Mouse (Mus musculus): ENCODE results near the gene Lgals4.
"Not testable (repeated sequence)": the region's sequence is repeated elsewhere in the genome, so short reads cannot be mapped to it uniquely, and the experiment has no call there.

Lgals4 gene

DNA sequence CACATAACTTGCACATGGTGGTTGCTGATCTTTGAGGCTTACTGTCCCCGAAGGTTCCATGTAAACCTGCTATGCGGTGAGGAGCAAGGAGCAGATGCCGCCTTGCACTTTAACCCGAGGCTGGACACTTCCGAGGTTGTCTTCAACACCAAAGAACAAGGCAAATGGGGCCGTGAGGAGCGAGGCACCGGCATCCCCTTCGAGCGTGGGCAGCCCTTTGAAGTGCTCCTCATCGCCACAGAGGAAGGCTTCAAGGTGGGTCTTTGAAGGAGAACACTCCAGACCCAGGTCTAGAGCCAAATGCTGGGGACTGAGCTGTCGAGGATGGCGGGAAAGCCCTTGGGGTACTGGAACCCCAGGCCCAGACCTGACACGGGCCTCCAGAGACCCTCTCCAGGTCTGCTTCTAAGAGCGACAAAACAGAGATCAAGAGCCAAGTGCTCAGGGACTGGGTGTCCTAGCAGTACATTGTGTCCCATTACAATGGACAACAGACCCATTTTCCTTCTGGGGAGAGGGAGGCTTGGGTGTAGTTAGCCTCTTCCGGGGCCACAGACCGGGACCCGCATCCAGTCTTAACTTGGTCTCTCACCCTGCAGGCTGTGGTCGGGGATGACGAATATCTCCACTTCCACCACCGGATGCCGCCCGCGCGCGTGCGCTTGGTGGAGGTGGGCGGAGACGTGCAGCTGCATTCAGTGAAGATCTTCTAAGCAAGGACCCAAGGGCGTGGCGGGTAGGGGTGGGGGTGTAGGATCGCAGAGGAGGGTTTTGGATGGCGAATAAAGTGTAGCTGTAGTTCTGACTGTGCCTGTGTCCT, 32.0 kb downstream of the Lgals4 start:
- peak; percentile 74 for DNase-seq (ENCODE audit: low spot score)

DNA sequence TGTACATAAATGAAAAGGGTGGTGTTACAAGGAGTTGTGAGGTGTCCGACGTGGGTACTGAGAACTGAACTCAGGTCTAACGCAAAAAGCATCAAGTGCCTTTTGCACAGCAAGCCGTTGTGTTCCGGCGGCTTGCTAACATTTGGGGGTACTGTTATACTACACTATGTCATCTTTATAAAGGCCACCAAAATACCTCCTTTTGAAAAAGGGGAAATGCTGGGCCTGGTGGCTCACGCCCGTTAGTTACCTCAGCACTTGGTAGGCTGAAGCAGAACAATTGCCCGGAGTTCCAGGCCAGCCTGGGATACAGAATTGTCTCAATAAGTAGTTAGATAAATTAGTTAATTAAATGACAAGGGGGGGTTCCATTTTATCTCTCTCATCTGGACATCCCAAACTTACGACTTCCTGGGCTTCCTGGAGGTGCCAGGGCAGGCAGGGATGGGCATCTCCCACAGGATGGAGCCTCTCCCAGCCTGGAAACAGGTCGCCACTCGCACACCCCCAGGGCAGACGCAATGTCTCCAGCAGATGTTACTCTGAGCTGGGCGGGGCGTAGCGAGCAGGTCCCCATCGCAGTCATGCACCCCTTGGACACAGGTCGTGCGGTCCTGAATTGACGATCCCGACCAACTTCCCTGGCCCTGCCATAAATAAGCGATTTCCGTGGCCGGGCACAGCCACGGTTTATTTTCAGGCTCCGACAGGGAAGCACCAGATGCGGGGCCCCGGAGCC, 33.3 kb downstream of the Lgals4 start:
- no peak for DNase-seq (ENCODE audit: low spot score)

DNA sequence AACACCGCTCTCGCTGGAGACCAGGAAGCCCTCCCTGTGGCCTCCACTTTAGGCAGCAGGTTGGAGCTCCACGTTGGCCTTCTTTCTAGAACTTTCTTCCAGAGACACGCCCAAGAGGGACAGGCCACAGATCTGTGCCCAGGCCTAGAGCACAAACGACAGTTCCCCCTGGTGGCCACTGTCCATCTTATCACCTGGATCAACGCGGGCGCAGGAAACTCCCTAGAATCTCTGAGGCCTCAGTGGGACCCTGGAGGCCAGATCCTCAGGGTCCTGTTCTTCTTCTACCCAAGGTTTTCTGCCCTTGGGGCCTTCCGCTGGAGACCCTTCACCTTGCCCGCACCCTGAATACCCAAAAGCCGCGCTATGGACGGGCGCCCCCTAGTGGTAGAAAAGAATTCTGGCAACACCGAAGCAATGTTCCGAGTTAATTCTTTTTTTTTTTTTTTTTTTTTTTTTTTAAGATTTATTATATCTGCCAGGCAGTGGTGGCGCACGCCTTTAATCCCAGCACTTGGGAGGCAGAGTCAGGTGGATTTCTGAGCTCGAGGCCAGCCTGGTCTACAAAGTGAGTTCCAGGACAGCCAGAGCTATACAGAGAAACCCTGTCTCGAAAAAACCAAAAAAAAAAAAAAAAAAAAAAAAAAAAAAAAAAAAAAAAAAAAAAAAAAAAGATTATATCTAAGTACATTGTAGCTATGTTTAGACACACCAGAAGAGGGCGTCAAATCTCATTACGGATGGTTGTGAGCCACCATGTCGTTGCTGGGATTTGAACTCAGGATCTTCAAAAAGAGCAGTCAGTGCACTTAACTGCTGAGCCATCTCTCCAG, 34.1 kb downstream of the Lgals4 start:
- not testable (repeated sequence) for DNase-seq (ENCODE audit: low spot score)

DNA sequence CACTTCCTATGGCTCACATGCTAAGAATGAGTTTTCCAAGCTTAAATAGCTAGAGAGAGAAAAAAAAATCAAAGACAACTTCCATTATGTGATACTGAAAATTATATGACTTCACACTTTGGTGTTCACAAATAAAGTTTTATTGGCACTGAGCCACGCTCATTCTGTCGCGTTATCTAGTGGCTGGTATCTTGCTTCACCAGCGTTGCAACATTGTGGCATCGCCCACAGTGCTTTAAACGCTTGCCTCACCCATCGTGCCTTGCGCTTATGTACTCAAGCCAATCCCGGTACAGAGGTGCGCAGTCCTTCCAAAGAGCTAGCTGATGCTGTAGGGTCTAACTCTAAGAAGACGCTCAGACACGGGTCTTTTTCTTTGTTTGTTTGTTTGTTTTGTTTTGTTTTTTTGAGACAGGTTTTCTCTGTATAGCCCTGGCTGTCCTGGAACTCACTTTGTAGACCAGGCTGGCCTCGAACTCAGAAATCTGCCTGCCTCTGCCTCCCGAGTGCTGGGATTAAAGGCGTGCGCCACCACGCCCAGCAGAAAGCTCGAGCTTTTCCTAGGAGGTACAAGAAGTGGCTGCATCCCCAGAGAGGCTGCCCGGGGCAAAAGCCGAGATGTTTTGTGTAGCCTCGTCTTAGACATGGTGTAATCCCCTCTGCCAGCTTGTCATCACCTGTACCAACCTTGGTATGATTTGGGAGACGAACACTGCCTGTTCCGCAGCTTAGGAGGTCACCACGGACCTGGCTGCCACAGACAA, 37.4 kb downstream of the Lgals4 start:
- DNase-seq (ENCODE audit: low spot score), result no peak

DNA sequence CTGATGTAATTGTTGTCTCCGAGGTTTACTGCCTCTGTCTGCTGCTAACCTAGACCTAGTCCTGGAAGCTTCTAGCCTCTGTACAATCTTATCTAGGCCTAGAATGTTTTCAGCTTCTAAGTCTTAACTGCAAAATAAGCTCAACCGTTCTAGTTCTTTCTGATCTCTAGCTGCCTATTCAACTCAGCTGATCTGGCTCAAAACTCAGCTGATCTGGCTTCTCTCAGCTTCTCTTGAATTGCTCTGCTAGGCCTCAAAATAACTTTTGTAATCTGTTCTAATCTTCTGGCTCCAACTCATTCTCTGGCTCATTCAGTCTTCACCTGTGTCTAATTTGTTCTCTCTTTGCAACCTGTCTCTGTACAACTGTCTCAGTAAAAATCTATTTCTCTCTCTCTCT, 40.9 kb downstream of the Lgals4 start:
- no peak for DNase-seq (ENCODE audit: low spot score)

DNA sequence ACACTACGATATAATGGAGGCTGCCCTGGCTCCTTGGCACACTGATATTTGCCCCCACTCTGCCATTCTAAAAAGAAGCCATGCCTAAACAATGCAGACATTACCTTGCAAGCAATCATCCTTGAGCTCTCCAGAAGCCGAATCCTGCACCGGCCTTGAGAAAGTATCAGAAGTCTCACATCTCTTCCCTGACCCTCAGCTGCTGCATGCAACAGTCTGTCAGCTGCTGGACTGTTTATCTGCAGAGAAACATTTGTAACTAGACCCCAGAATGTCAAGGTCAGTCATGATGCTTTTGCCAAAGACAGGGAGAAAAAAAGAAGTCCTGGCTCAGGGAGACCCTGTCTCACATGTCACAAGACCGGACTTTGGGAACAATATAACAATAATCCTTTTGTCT, 42.4 kb downstream of the Lgals4 start:
- DNase-seq (ENCODE audit: low spot score), result no peak

DNA sequence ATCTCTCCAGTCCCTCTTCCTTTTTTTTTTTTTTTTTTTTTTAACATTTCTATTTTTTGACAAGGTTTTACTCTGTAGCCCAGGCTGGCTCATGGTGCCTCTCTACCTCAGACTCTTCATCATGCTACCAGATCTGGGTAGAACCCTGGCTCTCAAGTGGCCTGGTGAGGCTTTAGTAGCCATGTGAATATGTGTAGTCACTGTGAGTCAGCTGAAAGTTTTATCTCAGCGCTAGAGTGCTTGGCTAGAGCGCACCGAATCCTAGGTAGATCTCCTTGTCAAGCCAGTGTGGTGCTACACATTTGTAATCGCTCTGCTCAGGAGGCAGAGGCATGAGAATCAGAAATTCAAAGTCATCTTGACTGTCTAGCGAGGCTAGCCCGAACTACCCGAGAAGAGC, 43.5 kb downstream of the Lgals4 start:
- DNase-seq (ENCODE audit: low spot score), result no peak

DNA sequence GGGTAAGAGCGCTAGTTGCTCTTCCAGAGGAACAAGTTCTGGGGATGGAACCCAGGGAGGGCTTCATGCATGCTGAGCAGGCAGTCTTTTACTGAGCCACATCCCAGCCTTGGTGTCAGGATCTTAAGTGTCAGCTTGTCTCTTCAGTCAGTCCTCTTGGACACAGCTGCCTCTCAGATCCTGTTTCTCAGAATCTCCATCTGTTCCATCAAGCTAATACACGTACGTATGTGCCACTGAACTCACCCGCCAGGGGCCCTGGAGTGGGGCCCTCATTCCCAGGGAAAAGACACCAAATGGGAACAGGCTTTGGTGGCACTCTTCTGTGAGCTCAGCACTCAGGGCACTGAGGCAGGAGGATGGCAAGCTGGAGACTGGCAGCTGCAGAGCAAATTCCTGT, 44.2 kb downstream of the Lgals4 start:
- no peak for DNase-seq (ENCODE audit: low spot score)

DNA sequence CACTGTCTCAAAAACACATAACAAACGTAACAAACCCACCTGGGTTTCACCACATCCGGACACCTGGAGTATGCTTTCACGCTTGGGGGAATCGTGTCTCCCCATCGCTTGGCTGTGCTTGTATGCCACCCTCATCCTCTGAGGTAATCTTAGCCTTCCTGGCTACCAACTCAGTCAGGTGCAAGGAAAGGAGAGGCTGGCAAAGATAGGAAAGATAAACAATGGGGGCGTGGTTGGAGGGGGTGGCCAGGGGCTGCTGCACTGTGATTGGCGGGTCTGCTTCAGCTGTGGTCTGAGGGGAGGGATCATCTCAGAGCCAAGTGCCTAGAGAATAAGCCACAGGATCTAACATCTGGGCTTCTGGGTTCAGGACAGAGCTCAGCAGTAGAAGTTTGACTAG, 46.0 kb downstream of the Lgals4 start:
- no peak for DNase-seq (ENCODE audit: low spot score)

DNA sequence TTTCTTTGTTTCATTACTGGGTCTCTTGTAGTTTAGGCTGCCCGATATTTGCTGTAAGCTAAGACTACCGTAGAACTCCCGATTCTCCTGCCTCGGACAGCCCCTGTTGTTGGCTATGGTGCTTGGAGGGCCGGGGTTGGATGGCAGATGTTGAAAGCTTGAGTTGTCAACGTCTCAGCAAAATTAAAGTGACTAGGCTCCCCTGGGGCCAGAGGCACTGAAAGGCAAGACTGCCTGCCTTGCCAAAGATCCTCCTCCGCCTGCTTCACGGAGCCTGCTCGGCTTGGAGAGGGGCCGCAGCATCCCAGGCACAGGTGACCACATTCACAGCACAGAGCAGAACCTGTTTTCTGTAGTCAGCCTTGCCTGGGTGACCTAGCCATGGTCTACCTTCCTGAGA, 46.9 kb downstream of the Lgals4 start:
- no peak for DNase-seq (ENCODE audit: low spot score)

DNA sequence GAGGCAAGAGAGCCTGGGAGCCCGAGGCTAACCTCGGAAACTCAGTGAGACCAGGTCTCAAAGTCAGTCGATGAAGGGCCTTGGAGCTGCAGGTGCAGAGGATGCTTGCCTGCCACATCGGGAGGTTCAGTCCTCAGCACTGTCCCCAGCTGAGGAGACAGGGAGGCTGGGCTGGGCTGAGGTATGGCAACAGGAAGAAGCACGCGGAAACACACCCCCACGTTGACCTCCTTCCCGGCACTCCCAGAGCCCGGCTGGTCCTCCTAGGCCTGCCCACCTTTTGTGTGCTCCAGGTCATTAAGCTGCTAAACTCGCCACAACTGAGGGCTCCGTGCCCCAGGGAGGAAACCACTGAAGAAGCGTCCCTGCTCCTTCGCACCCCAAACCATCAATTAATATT, 47.5 kb downstream of the Lgals4 start, which contains the start of gene Capn12:
Capn12 (plus strand) TSS at position 224 of the 400 bp plus-strand sequence.
- no peak for DNase-seq (ENCODE audit: low spot score)

DNA sequence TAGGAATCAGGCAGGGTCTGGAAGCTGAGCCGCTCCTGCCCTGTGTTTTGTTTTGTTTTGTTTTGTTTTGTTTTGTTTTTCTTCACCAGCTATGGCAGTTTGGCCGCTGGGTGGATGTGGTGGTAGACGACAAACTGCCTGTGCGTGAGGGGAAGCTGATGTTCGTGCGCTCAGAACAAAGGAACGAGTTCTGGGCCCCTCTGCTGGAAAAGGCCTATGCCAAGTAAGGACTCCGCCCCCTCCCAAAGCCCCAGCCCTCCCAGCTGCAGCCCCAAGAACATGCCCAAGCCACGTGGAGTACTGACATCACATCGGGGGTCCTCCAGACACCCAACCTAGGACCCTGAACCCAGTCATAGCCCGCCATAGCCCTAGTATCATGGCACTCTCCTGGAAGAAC, 49.4 kb downstream of the Lgals4 start:
- no peak for DNase-seq (ENCODE audit: low spot score)

DNA sequence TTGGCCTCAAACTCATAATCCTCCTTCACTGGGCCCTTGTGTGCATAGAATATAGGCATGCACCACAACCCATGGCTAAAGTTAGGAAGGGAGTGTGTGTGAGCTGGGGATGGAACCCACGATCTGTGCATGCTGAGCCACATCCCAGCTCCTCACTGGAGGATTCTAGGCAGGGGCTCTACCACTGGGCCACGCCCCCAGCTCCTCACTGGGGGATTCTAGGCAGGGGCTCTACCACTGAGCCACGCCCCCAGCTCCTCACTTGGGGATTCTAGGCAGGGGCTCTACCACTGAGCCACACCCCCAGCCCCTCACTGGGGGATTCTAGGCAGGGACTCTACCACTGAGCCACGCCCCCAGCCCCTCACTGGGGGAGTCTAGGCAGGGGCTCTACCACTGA, 50.0 kb downstream of the Lgals4 start:
- not testable (repeated sequence) for DNase-seq (ENCODE audit: low spot score)

DNA sequence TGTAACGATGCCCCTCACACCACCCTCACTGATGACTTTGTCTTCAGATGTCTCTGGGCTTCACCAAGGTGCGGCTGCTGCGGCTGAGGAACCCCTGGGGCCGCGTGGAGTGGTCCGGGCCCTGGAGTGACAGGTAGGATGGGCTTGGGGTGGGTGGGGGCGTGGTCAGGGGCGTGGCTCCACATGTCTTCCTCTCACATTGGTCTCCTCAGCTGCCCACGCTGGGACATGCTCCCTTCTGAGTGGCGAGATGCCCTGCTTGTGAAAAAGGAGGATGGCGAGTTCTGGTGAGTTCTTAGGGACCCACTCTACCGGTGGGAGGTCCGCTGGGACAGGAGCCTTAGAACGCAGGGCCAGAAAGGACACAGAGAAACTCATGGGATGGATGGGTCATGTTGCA, 52.8 kb downstream of the Lgals4 start:
- DNase-seq (ENCODE audit: low spot score), result no peak

DNA sequence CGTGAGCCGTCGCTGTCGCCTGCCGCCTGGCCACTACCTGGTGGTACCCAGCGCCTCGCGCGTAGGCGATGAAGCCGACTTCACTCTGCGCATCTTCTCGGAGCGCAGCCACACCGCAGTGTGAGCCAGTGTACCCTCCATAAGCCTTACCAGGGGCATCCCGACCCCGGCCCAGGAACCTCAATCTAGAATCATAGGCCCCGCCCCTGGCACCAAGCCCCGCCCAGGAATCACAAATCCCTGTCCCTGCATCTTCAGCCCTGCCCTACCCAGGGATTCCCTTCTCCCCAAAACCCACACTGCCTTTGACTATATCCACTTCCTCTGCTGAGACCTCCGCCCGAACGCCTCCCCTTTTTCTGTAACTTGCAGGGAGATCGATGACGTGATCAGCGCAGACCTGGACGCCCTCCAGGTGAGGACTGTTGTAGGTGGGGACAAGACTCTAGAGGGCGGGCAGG, 55.1 kb downstream of the Lgals4 start:
- no peak for DNase-seq (ENCODE audit: low spot score)
